Mouse (Mus musculus): Measurements from ENCODE around the gene Nlrp4c. TPM values are rescaled to one million over a fixed set of nuclear protein-coding genes. Genes with fewer than 3 reads are reported as not detected.

The Nlrp4c gene
- total and polyA plus RNA-seq, 3 experiments, result not detected

GRCm38 (mm10) chr7:6145423-6146188 is 100.6 kb downstream of the Nlrp4c start:
- H3K4me1 ChIP-seq (ENCODE audit: control insufficient read depth in 1 of 2, insufficient read depth in 2 of 2, low read length in 2 of 2), result peaks cover 0 to 30% of the 10 kb centered on the region in 2 experiments
- no peaks in the 10 kb centered on the region for H3K27me3 ChIP-seq (ENCODE audit: control insufficient read depth in 1 of 2, insufficient read depth in 2 of 2, low read length in 2 of 2)
- H3K4me3 ChIP-seq (ENCODE audit: control insufficient read depth in 1 of 2, insufficient read depth in 1 of 2, low read depth in 2 of 2, low read length in 2 of 2), result no peak overlapping the region
- H3K79me2 ChIP-seq (ENCODE audit: control insufficient read depth, insufficient read depth, low read length, poor library complexity), result peaks cover 66% of the 10 kb centered on the region
- no peaks in the 10 kb centered on the region for H3K9me3 ChIP-seq (replicated peaks; ENCODE audit: insufficient read depth, low read length)
- TF ChIP-seq RCOR1 (IDR thresholded peaks at IDR 0.05; ENCODE audit: low read depth, low read length), result no peak
- no peak for TF ChIP-seq JUND (IDR thresholded peaks at IDR 0.05; ENCODE audit: low read depth, low read length)
- no peak for TF ChIP-seq HCFC1 (IDR thresholded peaks at IDR 0.05; ENCODE audit: low read depth, low read length)
- no peak for TF ChIP-seq NELFE (IDR thresholded peaks at IDR 0.05; ENCODE audit: low read depth, low read length)
- TF ChIP-seq MYB (IDR thresholded peaks at IDR 0.05; ENCODE audit: low read depth, low read length), result no peak
- TF ChIP-seq POLR2AphosphoS2 (IDR thresholded peaks at IDR 0.05; ENCODE audit: low read length), result no peak
- no peak for TF ChIP-seq E2F4 (IDR thresholded peaks at IDR 0.05; ENCODE audit: borderline replicate concordance, low read depth, low read length)
- TF ChIP-seq ETS1 (IDR thresholded peaks at IDR 0.05; ENCODE audit: low read depth, low read length), result no peak
- no peak for TF ChIP-seq MAZ (IDR thresholded peaks at IDR 0.05; ENCODE audit: low read depth, low read length)
- TF ChIP-seq ZC3H11A (IDR thresholded peaks at IDR 0.05; ENCODE audit: low read depth, low read length), result no peak
- TF ChIP-seq ZMIZ1 (IDR thresholded peaks at IDR 0.05; ENCODE audit: low read depth, low read length), result no peak
- TF ChIP-seq USF2 (IDR thresholded peaks at IDR 0.05; ENCODE audit: borderline replicate concordance in 1 of 2, insufficient read depth in 1 of 2, low read depth in 1 of 2, low read length in 2 of 2), result no peak
- no peak for TF ChIP-seq SIN3A (IDR thresholded peaks at IDR 0.05; ENCODE audit: low read length)
- TF ChIP-seq CHD1 (IDR thresholded peaks at IDR 0.05; ENCODE audit: low read depth, low read length), result no peak
- TF ChIP-seq ZNF384 (IDR thresholded peaks at IDR 0.05; ENCODE audit: low read depth, low read length), result no peak
- TF ChIP-seq MEF2A (IDR thresholded peaks at IDR 0.05; ENCODE audit: extremely low read depth, insufficient replicate concordance, low read depth, low read length, poor library complexity, severe bottlenecking), result no peak
- TF ChIP-seq TCF12 (IDR thresholded peaks at IDR 0.05; ENCODE audit: low read depth, low read length), result no peak
- no peak for TF ChIP-seq EP300 (IDR thresholded peaks at IDR 0.05; ENCODE audit: low read depth in 1 of 2, low read length in 2 of 2)
- no peak for TF ChIP-seq ELF1 (IDR thresholded peaks at IDR 0.05; ENCODE audit: low read depth, low read length)
- no peak for TF ChIP-seq NRF1 (IDR thresholded peaks at IDR 0.05; ENCODE audit: insufficient read depth, low read depth, low read length, poor library complexity, severe bottlenecking)
- no peak overlapping the region for H3K9ac ChIP-seq (ENCODE audit: control insufficient read depth, low read depth, low read length, poor library complexity, severe bottlenecking)
- no peak overlapping the region for H3K27ac ChIP-seq (ENCODE audit: control insufficient read depth, low read depth, low read length)
- peaks cover 0 to 13% of the 10 kb centered on the region in 2 experiments; a peak in 2 of 4 replicates for H3K36me3 ChIP-seq (ENCODE audit: control insufficient read depth in 1 of 2, insufficient read depth in 2 of 2, low read length in 2 of 2)
- DNase-seq (ENCODE audit: low read depth, low spot score), result no peak
